Mouse (Mus musculus): ENCODE results near the gene Nhlrc2. TPM values are rescaled to one million over a fixed set of nuclear protein-coding genes. Genes with fewer than 3 reads are reported as not detected.
A peak's percentile ranks its signal among the peaks of the same experiment; 100 is the strongest.

The Nhlrc2 gene
- polyA plus RNA-seq, 1 experiment from 2014 or later = 12.9 TPM

- Histone ChIP-seq H3K4me2 (no peak overlapping the region), H3K4me3 (no peak overlapping the region), H3K36me3 (ENCODE audit: poor library complexity, severe bottlenecking) (no peaks in the 10 kb centered on the region), H3K27ac (no peak overlapping the region), H3K9ac (no peak overlapping the region), H3K27me3 (no peaks in the 10 kb centered on the region), H3K9me3 (replicated peaks) (no peaks in the 10 kb centered on the region), H3K4me1 (0 out of 2 replicates have a peak, but pooled peaks cover 3% of the 10 kb centered on the region)
- 65% methylated on average over 11 of the region's 11 CpGs for WGBS
- no peak for ATAC-seq
Measured at GRCm38 (mm10) chr19:56631451-56631901, 83.4 kb downstream of the Nhlrc2 start.

GRCm38 (mm10) chr19:56637035-56637683, 89.1 kb downstream of the Nhlrc2 start:
- no peaks in the 10 kb centered on the region for H3K27me3 ChIP-seq
- H3K9me3 ChIP-seq (replicated peaks) = no peaks in the 10 kb centered on the region; the same call in 1 of the 2 replicates
- H3K9ac ChIP-seq = no peak overlapping the region
- 42% methylated on average over 12 of the region's 12 CpGs for WGBS
- H3K36me3 ChIP-seq (ENCODE audit: poor library complexity, severe bottlenecking) = no peaks in the 10 kb centered on the region
- peak; percentile 43; the same call in 1 of the 2 replicates for ATAC-seq
- no peak overlapping the region for H3K4me3 ChIP-seq
- peaks cover 11% of the 10 kb centered on the region; the same call in 1 of the 2 replicates for H3K4me1 ChIP-seq
- H3K4me2 ChIP-seq = no peak overlapping the region
- H3K27ac ChIP-seq = no peak overlapping the region

- H3K36me3 ChIP-seq (ENCODE audit: poor library complexity, severe bottlenecking) = no peaks in the 10 kb centered on the region
- H3K27me3 ChIP-seq = no peaks in the 10 kb centered on the region
- no peak overlapping the region for H3K4me2 ChIP-seq
- H3K27ac ChIP-seq = no peak overlapping the region; the same call in 1 of the 2 replicates
- H3K9ac ChIP-seq = no peak overlapping the region
- H3K9me3 ChIP-seq (replicated peaks) = no peaks in the 10 kb centered on the region; the same call in 1 of the 2 replicates
- peaks cover 11% of the 10 kb centered on the region; the same call in 1 of the 2 replicates for H3K4me1 ChIP-seq
- WGBS = 58% methylated on average over 9 of the region's 9 CpGs
- H3K4me3 ChIP-seq = no peak overlapping the region
- no peak for ATAC-seq
Measured at GRCm38 (mm10) chr19:56637684-56638049, 89.6 kb downstream of the Nhlrc2 start.

- no peak for ATAC-seq
- H3K9me3 ChIP-seq (replicated peaks) = peaks cover 13% of the 10 kb centered on the region
- 93% methylated on average over 7 of the region's 7 CpGs for WGBS
- H3K9ac ChIP-seq = no peak overlapping the region
- no peak overlapping the region for H3K4me3 ChIP-seq
- H3K27me3 ChIP-seq = no peaks in the 10 kb centered on the region
- H3K4me1 ChIP-seq = peaks cover 8% of the 10 kb centered on the region
- no peak overlapping the region for H3K4me2 ChIP-seq
- no peaks in the 10 kb centered on the region for H3K36me3 ChIP-seq (ENCODE audit: poor library complexity, severe bottlenecking)
- no peak overlapping the region for H3K27ac ChIP-seq
Measured at GRCm38 (mm10) chr19:56647451-56648120, 99.5 kb downstream of the Nhlrc2 start.

GRCm38 (mm10) chr19:56651262-56651661, 103.2 kb downstream of the Nhlrc2 start:
- H3K4me2 ChIP-seq = no peak overlapping the region
- peaks cover 17% of the 10 kb centered on the region for H3K4me1 ChIP-seq
- H3K27me3 ChIP-seq = 0 out of 2 replicates have a peak, but pooled peaks cover 3% of the 10 kb centered on the region
- WGBS = 90% methylated on average over 4 of the region's 4 CpGs
- ATAC-seq = no peak
- H3K27ac ChIP-seq = no peak overlapping the region
- no peak overlapping the region for H3K4me3 ChIP-seq
- H3K9me3 ChIP-seq (replicated peaks) = peaks cover 8% of the 10 kb centered on the region
- H3K9ac ChIP-seq = no peak overlapping the region
- H3K36me3 ChIP-seq (ENCODE audit: poor library complexity, severe bottlenecking) = no peaks in the 10 kb centered on the region

- peak overlapping the region; percentile 47 for H3K4me2 ChIP-seq
- no peak overlapping the region; the same call in 1 of the 2 replicates for H3K27ac ChIP-seq
- no peaks in the 10 kb centered on the region for H3K36me3 ChIP-seq (ENCODE audit: poor library complexity, severe bottlenecking)
- 10% methylated on average over 19 of the region's 19 CpGs for WGBS
- H3K9ac ChIP-seq = peak overlapping the region; percentile 30; the same call in 1 of the 2 replicates
- ATAC-seq = peak; percentile 72
- H3K4me1 ChIP-seq = peaks cover 17% of the 10 kb centered on the region
- 0 out of 2 replicates have a peak, but pooled peaks cover 3% of the 10 kb centered on the region for H3K27me3 ChIP-seq
- no peaks in the 10 kb centered on the region for H3K9me3 ChIP-seq (replicated peaks)
- H3K4me3 ChIP-seq = peak overlapping the region; percentile 3; the same call in 1 of the 2 replicates
Measured at GRCm38 (mm10) chr19:56652034-56652962, 104.2 kb downstream of the Nhlrc2 start.

Other genes with a start within 250 kb of the Nhlrc2 start
- gene Nrap, start 158.2 kb upstream of the Nhlrc2 start, polyA plus RNA-seq (2015; fragmentation: Nextera tagmentation; extraction: Ambion mirVana) = 0.26 and 0.30 TPM in 2 replicates
- gene Casp7, start 151.1 kb upstream of the Nhlrc2 start, polyA plus RNA-seq (2015; fragmentation: Nextera tagmentation; extraction: Ambion mirVana) = 13.7 and 18.3 TPM in 2 replicates
- gene Plekhs1, start 86.6 kb upstream of the Nhlrc2 start, polyA plus RNA-seq (2015; fragmentation: Nextera tagmentation; extraction: Ambion mirVana) = 0.06 and 0.14 TPM in 2 replicates
- 13.9 and 14.3 TPM in 2 replicates for gene Dclre1a, start within 50 bp of the Nhlrc2 start, polyA plus RNA-seq (2015; fragmentation: Nextera tagmentation; extraction: Ambion mirVana)
- gene Adrb1, start 173.9 kb downstream of the Nhlrc2 start, polyA plus RNA-seq (2015; fragmentation: Nextera tagmentation; extraction: Ambion mirVana) = 0.39 and 0.77 TPM in 2 replicates